Mouse (Mus musculus): ENCODE data around the gene Kctd4.

Gene Kctd4

DNA sequence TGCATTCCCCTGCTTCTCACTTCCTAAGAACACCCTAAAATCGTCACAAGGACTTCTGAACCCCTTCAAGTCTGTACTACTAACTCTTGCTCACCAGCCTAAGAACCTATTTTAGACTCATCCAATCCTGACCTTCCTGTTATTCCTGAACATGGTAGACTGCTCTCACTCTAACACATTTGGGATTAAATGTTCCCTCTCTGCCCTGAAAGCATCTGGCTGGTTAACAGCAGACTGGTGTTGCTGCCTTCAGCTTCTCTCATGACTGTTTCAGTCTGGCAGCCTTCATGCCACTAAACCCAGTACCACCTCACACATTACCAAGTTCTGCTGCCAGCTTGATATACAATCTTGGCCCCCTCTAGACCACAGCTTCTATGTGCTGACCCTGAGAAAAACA is 34.4 kb downstream of the Kctd4 start:
- DNase-seq (ENCODE audit: low read depth, low spot score), result no peak

DNA sequence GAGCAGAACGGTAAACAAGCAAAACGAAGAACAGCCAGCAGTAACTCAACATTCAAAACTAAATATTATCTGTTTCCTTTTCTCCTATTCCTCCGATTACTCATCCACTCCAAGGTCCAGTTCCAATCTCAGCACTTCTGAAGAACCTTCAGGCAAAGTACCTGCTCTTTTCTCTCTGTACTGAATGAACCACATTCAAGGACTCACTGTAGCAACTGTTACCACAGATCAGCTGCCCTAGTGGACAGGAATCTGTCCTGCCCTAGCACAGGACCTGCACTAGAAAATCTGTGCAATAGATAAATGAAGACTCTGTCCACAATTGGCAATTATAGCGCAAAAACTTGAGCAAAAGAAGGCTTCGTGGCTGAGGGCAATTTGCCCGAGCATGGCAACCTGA is 36.1 kb downstream of the Kctd4 start:
- no peak for DNase-seq (ENCODE audit: low read depth, low spot score)

DNA sequence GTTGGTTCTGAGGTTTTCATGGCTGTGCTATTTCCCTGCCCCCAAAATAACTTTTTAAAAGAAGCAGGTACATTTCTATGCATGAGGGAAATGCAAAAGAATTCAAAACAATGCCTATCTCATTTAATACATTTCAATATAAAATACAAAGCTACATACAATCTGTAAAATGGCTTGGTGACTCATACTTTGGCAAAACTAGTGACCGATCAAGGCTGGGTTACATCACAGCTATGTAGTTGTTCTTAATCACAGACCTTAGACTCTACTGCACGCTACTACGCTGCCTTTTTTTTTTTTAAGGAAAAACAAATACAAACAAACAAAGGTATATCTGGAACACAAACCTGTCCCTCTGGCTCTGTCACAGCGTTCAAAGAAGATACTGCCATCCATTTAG is 37.6 kb downstream of the Kctd4 start:
- no peak for DNase-seq (ENCODE audit: low read depth, low spot score)

DNA sequence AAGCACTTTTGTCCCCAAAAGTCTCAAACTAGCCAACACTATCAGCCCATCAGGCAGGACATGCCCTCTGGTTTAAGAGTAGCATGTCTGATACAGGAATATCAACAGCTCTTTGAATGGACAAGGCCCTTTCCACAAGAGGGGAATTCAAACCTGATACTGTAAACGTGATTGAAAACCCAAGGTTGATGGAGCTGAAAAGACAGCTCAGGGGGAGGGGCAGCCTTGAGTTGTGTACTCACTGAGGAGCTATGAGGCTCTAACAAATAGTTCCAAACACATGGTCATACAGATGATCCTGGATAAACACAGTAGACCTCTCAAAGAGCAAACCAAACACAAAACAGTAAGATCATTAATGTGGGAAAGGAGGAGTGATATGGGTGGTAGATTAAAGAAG is 43.3 kb downstream of the Kctd4 start:
- DNase-seq (ENCODE audit: low read depth, low spot score), result no peak

DNA sequence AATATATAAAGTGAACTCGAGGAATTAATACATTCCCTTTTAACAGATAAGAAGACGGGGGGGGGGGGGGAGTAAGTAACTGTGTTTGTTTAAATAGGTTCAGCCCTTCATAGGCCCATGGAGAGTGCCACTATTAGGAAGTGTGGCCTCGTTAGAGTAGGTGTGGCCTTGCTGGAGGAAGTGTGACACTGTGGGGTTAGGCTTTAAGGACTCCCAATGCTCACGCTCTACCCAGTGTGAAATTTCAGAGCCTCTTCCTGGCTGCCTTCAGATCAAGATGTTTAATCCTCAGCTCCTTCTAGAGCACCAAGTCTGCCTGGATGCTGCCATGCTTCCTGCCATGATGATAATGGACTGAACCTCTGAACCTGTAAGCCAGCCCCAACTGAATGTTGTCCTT is 47.0 kb downstream of the Kctd4 start:
- DNase-seq (ENCODE audit: low read depth, low spot score), result no peak

DNA sequence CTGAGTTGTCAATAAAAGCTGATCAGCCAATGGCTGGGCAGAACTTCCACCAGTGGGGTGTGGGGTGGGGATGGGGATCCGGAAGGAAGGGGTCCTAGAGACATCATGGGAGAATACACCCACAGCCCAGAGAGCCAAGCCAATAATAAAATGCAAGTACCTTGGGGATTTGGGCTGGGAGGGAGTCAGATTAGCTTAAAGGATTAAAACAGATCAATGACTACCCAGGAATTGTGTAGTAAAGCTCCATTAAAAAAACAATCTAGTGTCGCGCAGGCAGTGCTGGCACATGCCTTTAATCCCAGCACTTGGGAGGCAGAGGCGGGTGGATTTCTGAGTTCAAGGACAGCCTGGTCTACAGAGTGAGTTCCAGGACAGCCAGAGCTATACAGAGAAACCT is 50.2 kb downstream of the Kctd4 start:
- DNase-seq (ENCODE audit: low read depth, low spot score), result no peak

DNA sequence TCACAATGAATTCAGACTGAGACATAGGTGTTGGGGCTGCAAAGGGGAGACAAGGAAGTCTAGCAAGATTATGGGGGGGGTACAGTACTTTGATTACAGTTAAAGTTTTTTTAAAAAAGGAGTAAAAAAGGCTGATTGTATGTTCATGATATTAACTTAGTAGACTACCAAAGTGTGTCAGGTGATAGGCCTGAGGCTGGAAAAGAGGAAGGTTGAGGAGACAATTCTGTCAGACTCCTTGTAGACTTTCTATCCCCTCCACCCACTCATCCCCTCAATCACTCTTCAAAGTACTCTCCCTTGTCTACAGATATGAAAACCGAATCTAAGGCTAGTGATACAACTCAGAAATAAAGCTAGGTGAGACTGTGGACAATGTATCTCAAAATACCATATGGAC is 53.4 kb downstream of the Kctd4 start:
- DNase-seq (ENCODE audit: low read depth, low spot score), result no peak

DNA sequence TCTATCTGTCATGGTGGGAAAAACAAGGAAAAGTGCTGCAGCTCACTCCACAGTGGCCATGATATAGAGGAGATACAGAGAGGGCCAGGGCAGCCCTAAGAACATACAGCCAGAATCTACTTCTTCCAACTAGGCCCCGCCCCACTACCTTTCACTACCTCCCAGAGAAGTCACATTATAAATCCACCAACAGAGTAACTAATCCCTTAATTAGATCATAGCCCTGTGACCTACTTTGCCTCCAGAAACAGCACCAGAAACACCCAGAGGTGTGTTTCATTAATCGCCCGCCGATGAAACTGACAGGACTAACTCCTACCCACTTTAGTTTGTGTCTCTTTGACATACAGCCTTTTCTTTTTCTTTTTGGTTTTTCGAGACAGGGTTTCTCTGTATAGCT is 54.4 kb downstream of the Kctd4 start:
- no peak for DNase-seq (ENCODE audit: low read depth, low spot score)

DNA sequence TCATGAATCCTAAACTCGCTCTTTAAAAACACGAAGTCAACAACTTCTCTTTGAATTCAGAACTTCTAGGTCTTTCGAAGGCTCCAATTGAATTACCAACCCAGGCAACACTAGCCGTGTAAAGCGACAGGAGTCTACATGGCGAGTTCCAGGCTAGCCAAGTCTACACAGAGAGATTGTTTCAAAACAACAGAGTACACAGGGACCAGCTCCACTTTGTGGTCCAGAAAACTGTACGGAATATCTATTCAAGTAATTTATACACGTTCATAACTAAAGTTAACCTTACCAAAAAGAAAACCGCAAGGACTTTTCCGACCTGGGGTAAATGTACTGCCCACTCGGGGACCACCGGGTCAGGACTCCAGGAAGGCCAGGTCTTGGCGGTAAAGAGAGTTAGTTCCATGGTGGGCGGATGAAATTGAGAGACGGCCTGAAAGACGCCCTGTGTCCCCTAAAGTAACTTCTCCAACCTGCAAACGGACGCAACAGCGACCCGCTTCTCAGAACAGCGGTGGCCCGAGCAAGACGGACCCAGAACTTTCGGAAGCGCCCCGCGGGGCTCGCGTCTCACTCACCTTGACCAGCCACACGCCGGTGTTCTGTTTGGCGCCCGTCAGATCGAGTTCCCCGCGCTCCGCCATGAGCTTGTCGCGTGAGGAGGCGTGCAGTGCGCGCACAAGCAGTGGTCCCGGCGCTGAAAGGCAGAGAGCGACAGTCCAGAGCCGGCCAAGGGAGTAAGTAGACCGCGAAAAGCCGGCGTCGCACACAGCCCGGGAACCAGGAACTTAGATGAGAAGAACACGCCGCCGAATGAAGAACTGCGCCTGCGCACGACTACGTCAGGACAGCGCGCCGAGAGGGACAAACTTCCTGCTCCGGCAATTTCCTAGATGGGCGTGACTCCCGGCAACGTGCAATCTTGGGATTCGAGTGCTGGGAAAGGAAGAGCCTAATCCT is 55.6 kb downstream of the Kctd4 start, which contains the start of gene Gtf2f2:
Gene Gtf2f2 (minus strand): TSS at position 764 of the 960 bp plus-strand sequence.
- DNase-seq (ENCODE audit: low read depth, low spot score), result peak; percentile 96

DNA sequence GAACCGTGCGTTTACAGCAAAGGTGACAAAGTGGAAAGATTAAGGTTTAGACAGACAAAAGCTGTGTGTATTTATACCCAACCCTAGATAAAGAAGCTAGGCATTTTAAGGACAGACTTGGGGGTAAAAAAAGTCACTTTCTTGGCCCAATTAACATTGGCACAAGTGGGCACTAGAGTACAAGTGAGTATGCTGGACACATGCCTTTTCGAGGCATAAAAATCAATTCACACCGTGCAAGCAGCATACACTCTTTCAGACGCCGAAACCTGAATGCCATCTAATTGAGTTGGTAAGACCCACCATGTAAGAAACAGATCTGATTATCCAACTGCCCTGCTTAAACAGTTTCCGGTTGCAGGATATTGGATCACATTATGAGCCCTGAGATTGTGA is 56.3 kb downstream of the Kctd4 start:
- no peak for DNase-seq (ENCODE audit: low read depth, low spot score)

DNA sequence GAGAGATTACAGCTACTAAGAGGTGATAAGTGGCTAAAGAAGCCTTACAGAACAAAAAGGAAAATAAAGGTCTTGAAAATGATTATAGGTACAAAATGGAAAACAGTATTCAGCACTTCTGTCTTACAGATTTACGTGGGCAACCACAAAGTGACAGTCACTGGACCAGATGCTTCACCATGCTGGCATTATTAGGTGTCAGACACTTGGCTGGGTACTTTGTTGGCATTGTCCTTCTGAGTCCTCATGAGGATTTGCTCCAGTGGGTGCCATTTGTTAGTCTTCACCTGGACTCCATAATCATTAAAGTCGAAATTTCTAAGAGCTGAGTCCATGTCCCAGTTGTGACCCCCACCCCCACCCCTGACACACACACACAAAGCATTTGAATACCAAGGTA is 59.5 kb downstream of the Kctd4 start:
- DNase-seq (ENCODE audit: low read depth, low spot score), result no peak

Data from mesoderm, embryonic 11.5 days (tissue).